Mouse (Mus musculus): ENCODE data around the gene Gclm. TPM values are rescaled to one million over a fixed set of nuclear protein-coding genes. Genes with fewer than 3 reads are reported as not detected.

The Gclm gene
- polyA plus RNA-seq (2016; fragmentation: Nextera tagmentation; extraction: Ambion mirVana) = 42.8 and 45.1 TPM in 2 replicates

DNA sequence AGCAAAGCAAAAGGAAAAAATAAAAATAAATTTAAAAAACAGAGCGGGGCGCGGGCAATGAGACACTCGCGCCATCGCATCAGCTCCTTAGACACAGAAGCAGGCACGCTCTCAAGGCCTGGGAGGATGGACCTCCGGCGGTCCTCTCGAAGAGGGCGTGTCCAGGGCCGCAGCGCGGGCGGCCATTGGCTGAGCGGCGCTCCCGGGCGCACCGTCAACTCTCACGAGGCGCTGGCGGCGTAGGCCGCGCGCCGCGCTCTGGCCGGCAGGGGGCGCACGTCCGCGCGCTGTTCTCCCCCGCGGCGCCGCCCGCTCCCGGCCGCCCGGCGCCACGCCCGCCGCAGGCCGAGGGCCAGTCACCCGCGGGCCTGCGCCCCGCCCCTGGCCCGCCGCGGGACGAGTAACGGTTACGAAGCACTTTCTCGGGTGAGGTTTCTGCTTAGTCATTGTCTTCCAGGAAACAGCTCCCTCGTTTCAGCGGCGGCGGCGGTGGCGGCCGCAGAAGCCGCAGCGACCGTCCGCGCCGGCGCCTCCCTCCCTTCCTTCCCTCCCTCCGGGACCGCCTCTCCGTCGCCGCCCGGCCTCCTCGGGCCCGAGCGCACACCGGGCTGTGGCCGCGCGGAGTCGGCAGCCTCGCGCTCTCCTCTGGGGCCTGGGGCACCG lies at the start of gene Gclm:
Gene Gclm (plus strand): TSS at position 343 of the 663 bp plus-strand sequence.
- under 1% methylated on average over 87 of the region's 90 CpGs for WGBS
- H3K4me3 ChIP-seq = peak within 1 kb of the TSS; percentile 95

DNA sequence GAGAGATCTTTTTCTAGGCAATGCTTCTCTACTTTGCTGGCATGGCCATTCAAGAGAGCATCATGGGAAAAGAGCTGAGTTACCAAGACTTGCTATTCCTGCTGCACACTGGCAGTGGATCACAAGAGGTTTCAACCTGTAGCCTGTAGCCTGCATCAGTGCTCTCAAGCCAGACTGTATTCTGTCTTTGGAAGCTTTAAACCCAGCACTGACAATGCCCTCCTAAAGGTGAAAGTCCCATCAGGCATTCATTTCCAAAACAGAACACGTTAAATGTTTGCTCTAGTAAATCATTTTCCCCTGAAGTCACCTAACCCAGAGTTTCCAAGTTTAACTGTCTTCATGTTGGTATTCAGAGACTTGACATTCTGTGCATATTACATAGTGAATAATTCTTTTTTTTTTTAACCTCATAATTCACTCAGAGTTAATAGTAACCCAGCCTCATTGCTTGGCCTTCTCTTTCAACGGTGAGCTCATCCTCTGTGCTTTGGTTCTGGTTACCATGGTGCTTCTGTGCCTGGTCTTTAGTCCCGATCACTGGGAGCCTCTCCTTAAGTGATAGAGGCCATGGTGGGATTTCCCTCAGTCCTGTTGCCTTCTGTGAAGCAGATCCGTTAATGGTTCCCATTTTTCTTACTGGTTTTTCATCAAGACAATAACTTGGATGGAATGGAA lies 48.6 kb upstream of the Gclm start:
- DNase-seq (ENCODE audit: extremely low spot score, low spot score) = no peak
- Histone ChIP-seq H3K9me3 (no peaks in the 10 kb centered on the region), H3K36me3 (replicated peaks) (no peaks in the 10 kb centered on the region), H3K27me3 (ENCODE audit: poor library complexity, severe bottlenecking) (no peaks in the 10 kb centered on the region), H3K4me1 (peaks cover 14% of the 10 kb centered on the region), H3K27ac (no peak overlapping the region), H3K4me3 (no peak overlapping the region)
- 83% methylated on average over 4 of the region's 4 CpGs for WGBS

More for the DNA sequence above, at the start of gene Gclm:
- peak; percentile 91 for DNase-seq (ENCODE audit: extremely low spot score, low spot score)
- H3K36me3 ChIP-seq (replicated peaks) = no peaks in the 10 kb centered on the region
- peak within 1 kb of the TSS; percentile 94 for H3K27ac ChIP-seq
- H3K27me3 ChIP-seq (ENCODE audit: poor library complexity, severe bottlenecking) = no peaks in the 10 kb centered on the region
- H3K4me1 ChIP-seq = peaks cover 46% of the 10 kb centered on the region
- no peaks in the 10 kb centered on the region for H3K9me3 ChIP-seq

GRCm38 (mm10) chr3:122198532-122198931 lies 46.8 kb upstream of the Gclm start:
- no peaks in the 10 kb centered on the region for H3K36me3 ChIP-seq (replicated peaks)
- WGBS = 88% methylated on average over 2 of the region's 2 CpGs
- no peak overlapping the region for H3K27ac ChIP-seq
- no peak for DNase-seq (ENCODE audit: extremely low spot score, low spot score)
- H3K9me3 ChIP-seq = no peaks in the 10 kb centered on the region
- no peak overlapping the region for H3K4me3 ChIP-seq
- peaks cover 27% of the 10 kb centered on the region for H3K4me1 ChIP-seq
- H3K27me3 ChIP-seq (ENCODE audit: poor library complexity, severe bottlenecking) = no peaks in the 10 kb centered on the region

DNA sequence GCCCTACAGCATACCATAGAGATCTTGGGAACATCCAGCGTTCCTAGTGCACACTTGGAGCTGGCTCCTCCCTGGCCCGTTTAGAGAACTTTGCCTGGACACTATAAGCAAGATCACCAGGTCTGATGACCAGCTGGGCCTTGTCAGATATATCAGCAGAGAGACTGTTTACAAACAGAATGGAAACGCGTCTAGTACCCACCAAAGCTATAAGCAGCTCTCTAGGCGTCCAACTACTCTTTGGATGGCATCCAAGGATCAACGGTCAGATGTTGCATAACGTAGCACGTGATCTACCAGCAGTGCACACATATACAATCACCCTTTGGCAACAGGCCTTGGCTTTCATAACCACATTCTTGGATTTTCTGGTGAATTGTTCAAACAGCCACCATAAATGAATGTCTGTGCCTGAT lies 46.4 kb upstream of the Gclm start:
- no peaks in the 10 kb centered on the region for H3K27me3 ChIP-seq (ENCODE audit: poor library complexity, severe bottlenecking)
- 96% methylated on average over 8 of the region's 8 CpGs for WGBS

GRCm38 (mm10) chr3:122199600-122199999 lies 45.8 kb upstream of the Gclm start:
- Histone ChIP-seq H3K4me3 (no peak overlapping the region), H3K27me3 (ENCODE audit: poor library complexity, severe bottlenecking) (no peaks in the 10 kb centered on the region), H3K27ac (no peak overlapping the region), H3K4me1 (peaks cover 27% of the 10 kb centered on the region), H3K9me3 (no peaks in the 10 kb centered on the region), H3K36me3 (replicated peaks) (no peaks in the 10 kb centered on the region)
- 81% methylated on average over 4 of the region's 4 CpGs for WGBS
- DNase-seq (ENCODE audit: extremely low spot score, low spot score) = no peak

More for the DNA sequence above, 46.4 kb upstream of the Gclm start:
- Histone ChIP-seq H3K4me1 (peaks cover 27% of the 10 kb centered on the region), H3K27ac (no peak overlapping the region), H3K36me3 (replicated peaks) (no peaks in the 10 kb centered on the region), H3K9me3 (no peaks in the 10 kb centered on the region), H3K4me3 (no peak overlapping the region)
- DNase-seq (ENCODE audit: extremely low spot score, low spot score) = no peak

GRCm38 (mm10) chr3:122200017-122200416 lies 45.3 kb upstream of the Gclm start:
- Histone ChIP-seq H3K27ac (no peak overlapping the region), H3K4me3 (no peak overlapping the region), H3K36me3 (replicated peaks) (no peaks in the 10 kb centered on the region), H3K4me1 (peaks cover 27% of the 10 kb centered on the region), H3K27me3 (ENCODE audit: poor library complexity, severe bottlenecking) (no peaks in the 10 kb centered on the region), H3K9me3 (no peaks in the 10 kb centered on the region)
- DNase-seq (ENCODE audit: extremely low spot score, low spot score) = no peak
- WGBS = 81% methylated on average over 5 of the region's 5 CpGs

DNA sequence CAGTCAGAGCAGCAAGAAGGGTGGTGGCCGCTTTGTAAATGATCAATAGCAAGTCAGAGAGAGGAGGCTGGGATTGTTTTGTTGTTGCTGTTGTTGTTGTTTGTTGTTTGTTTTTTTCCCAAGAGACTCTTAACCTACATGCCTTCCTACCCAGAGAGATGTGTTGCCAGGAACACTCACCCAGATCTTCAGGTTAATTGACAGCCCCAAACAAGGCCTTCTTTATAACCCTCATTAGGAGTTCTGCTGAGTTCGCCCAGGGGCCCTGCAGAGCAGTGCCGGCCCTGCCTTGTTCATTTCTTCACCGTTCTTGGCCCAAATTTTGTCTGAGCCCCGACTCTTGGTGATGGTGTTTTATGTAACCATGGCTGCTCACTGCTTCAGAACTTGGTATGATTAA lies 44.9 kb upstream of the Gclm start:
- H3K4me3 ChIP-seq = no peak overlapping the region
- H3K36me3 ChIP-seq (replicated peaks) = no peaks in the 10 kb centered on the region
- no peaks in the 10 kb centered on the region for H3K9me3 ChIP-seq
- H3K27me3 ChIP-seq (ENCODE audit: poor library complexity, severe bottlenecking) = no peaks in the 10 kb centered on the region
- H3K27ac ChIP-seq = no peak overlapping the region
- no peak for DNase-seq (ENCODE audit: extremely low spot score, low spot score)
- WGBS = 62% methylated on average over 5 of the region's 5 CpGs
- H3K4me1 ChIP-seq = peaks cover 27% of the 10 kb centered on the region

DNA sequence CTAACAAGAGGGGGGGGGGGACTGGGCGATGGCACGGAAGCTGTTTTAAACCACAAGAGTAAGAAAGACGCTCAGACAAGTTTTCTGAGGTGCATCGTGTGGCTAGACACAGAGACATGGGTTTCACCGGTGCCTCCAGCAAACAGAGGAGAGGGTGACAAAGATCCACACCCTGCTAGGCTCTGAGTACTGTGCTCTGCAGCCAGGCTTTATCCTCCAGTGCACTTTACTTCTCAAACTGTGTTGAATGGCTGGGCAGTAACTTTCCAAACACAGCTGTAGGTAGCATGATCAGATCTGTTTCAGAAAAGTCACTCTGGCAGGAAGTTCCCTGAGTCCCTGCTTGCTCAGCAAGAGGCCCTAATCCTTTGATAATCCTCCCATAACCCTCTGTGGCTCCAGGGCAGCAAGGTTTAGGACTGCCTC lies 43.0 kb upstream of the Gclm start:
- peak overlapping the region; percentile 69 for H3K27ac ChIP-seq
- whole genome bisulfite sequencing = 11% methylated on average over 5 of the region's 5 CpGs
- H3K27me3 ChIP-seq (ENCODE audit: poor library complexity, severe bottlenecking) = no peaks in the 10 kb centered on the region
- peak; percentile 21 for DNase-seq (ENCODE audit: extremely low spot score, low spot score)
- peaks cover 32% of the 10 kb centered on the region for H3K4me1 ChIP-seq
- no peaks in the 10 kb centered on the region for H3K9me3 ChIP-seq
- no peaks in the 10 kb centered on the region for H3K36me3 ChIP-seq (replicated peaks)
- no peak overlapping the region for H3K4me3 ChIP-seq

DNA sequence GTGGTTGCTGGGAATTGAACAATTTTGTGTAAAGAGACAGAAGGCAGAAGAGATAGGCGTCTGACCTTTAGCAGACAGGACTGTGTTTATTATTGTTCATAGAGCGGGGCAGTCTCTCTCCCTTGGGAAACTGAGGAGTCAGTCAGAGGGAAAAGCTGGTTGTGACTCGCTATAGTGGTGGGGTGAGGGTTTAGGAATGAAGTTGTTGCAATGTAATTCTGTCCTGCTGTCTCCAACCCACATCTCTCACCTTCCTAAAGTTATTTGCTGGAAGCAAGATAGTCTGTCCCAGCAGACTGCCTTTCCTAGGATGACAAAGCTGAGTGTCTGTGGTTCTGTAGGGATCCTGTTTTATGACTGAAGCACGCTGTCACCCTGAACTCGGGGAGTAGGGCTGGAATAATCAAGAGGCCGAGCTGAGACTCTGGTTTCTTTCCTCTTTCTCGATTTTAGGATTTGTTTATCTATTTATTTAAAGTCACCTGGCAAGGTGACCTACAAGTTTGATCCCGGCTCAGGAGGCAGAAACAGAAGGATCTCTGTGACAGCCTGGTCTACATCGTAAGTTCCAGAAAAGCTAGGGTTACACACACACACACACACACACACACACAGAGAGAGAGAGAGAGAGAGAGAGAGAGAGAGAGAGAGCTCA lies 41.6 kb upstream of the Gclm start:
- Histone ChIP-seq H3K27ac (no peak overlapping the region), H3K4me3 (no peak overlapping the region), H3K27me3 (ENCODE audit: poor library complexity, severe bottlenecking) (no peaks in the 10 kb centered on the region), H3K4me1 (peaks cover 32% of the 10 kb centered on the region), H3K9me3 (no peaks in the 10 kb centered on the region), H3K36me3 (replicated peaks) (no peaks in the 10 kb centered on the region)
- no peak for DNase-seq (ENCODE audit: extremely low spot score, low spot score)
- WGBS = 81% methylated on average over 9 of the region's 9 CpGs

DNA sequence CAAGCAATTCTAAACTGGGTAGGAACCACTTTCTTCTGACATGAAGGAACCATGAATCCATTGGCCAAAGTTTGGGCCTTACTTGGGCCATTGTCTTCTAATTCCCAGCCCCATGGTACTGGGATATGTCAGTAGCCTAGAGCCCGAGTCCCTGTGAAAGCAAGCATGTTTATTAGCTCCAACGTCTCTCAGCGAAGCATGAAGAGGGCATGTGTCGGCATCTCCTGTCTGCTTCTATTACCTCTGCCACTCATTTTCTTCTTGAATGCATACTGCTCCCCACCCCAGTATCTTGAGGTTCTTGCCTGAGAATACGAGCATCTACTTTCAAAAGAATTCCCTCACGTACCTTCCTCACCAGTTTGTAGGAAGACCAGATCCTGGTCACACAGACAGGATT lies 39.6 kb upstream of the Gclm start:
- Histone ChIP-seq H3K36me3 (replicated peaks) (no peaks in the 10 kb centered on the region), H3K27me3 (ENCODE audit: poor library complexity, severe bottlenecking) (no peaks in the 10 kb centered on the region), H3K9me3 (no peaks in the 10 kb centered on the region), H3K4me3 (no peak overlapping the region), H3K27ac (no peak overlapping the region), H3K4me1 (peaks cover 27% of the 10 kb centered on the region)
- WGBS = 88% methylated on average over 6 of the region's 6 CpGs
- DNase-seq (ENCODE audit: extremely low spot score, low spot score) = no peak

- Histone ChIP-seq H3K27ac (no peak overlapping the region), H3K4me3 (no peak overlapping the region), H3K9me3 (no peaks in the 10 kb centered on the region), H3K36me3 (replicated peaks) (no peaks in the 10 kb centered on the region), H3K4me1 (peaks cover 21% of the 10 kb centered on the region), H3K27me3 (ENCODE audit: poor library complexity, severe bottlenecking) (no peaks in the 10 kb centered on the region)
- DNase-seq (ENCODE audit: extremely low spot score, low spot score) = no peak
- 64% methylated on average over 8 of the region's 8 CpGs for WGBS
Measured at GRCm38 (mm10) chr3:122206279-122207070, 38.9 kb upstream of the Gclm start.

DNA sequence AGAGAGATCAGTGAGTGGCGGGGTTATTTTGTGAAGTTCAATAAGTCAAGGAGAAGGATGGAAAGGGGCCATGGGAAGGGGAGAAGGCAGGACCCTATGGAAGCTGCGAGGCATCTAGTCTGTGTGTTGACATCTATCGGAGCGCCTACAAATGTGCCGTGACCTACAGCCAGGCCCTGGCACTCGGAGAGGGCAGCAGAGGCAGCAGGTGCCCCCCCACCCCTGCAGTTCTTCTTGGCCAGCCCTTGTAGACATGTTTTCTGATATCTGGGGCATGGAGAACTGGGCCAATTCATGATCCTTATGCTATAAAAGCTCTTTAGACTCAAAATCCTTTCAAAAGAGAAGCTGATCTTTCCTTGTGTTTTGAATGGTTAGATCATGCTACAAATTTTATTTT lies 37.6 kb upstream of the Gclm start:
- H3K4me1 ChIP-seq = peaks cover 8% of the 10 kb centered on the region
- no peaks in the 10 kb centered on the region for H3K9me3 ChIP-seq
- DNase-seq (ENCODE audit: extremely low spot score, low spot score) = no peak
- no peak overlapping the region for H3K4me3 ChIP-seq
- H3K27ac ChIP-seq = no peak overlapping the region
- WGBS = 89% methylated on average over 6 of the region's 6 CpGs
- H3K27me3 ChIP-seq (ENCODE audit: poor library complexity, severe bottlenecking) = no peaks in the 10 kb centered on the region
- H3K36me3 ChIP-seq (replicated peaks) = no peaks in the 10 kb centered on the region

Measured in forebrain, embryonic 10.5 days (tissue).